Mouse (Mus musculus): ENCODE data around the gene Acbd6.

Acbd6 gene

DNA sequence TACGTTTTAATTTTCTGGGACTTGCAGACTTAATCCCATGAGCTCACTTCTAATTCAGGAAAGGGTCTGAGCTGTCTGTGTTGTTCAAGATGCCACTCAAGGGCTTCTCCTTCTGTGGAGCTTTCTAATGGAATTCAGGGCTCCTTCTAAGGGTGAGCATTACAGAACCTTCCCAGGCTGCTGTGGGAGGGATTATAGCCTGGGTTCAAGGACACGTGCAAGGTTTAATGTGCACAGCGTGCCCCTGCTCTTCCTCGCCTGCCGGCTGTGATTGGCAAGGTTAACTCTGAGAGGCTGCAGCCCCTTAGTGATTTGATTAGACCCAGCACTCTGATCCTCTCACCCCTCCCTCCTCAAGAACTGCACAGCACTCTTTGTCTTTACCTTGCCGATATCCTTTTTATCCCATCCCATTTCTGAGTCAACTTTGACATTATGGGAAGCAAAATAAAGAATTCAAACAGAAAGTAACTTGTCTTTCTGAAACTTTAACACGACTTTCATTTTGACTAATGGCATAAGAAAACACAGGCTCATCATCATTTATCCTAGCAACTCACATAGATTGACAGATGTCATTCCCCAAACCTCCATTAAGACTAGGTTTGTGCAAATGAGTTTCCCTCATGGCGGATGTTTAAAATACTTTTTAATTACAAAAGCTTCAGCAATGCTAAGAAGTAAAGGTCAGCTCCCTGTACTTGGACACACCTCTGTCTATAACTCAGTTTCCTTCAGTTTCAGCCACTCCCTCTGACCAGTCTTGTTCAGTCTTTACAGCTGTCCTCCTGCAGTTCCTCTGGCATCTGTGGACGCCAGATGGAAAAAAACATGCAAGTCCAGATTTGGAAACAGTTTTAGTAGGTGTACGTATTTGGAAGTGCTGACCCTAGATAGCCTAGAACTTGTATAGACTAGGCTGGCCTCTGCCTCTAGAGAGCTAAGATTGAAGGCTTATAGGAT is 88.7 kb downstream of the Acbd6 start:
- DNase-seq (ENCODE audit: low spot score in 2 of 2), result no peak

DNA sequence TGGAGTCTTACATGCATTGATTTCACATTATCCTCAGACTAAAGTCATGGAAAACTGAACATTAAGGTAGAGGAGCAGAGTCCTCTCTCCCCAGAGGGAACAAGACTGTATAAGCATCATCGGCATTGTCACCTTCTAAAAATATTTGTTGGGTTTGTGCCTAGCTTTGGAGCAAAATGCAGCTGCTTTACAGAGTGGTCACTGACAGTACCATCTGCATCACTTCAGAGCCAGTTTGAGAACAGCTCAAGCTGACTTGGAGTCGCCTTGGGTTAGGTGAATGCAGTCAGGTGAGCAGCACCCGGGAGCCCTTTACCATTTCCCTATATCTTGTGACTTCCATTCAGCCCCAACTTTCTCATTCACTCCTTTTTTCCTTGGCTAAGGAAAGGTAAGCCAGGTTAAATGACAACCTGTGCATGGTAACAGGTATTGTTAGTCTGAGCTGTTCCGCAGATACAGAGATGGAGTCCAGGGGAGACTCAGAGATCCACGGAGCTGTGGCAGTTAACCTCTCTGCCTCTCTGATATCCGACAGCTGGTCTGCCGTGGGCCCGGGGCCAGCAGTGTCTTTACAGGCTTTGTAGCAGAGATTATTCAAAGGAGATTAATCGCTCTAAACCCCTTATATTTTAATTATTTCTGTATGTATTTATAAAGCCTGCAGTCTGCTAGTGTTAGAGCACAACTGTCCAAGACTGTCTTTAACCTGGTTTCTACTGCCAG is 92.4 kb downstream of the Acbd6 start:
- DNase-seq (ENCODE audit: low spot score in 2 of 2), result no peak

DNA sequence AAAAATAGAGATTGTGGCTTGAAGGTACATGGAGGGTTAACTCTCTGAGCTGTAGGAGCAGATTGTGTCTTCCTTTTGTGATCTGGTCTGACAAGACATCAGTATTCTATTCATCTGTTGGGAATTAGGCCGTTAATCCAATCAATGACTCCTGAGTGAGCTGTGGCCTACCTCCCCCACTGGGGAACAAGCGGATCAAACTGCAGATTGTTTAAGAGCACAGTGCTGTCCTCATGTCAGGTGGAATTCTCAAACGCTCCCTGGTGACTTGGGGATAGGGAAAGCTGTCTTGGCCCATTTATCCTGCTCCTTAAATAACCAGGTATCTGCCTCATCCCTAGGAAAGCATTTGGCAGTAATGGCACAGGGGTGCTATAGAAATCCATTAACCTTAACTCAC is 97.0 kb downstream of the Acbd6 start:
- DNase-seq (ENCODE audit: low spot score in 2 of 2), result no peak

DNA sequence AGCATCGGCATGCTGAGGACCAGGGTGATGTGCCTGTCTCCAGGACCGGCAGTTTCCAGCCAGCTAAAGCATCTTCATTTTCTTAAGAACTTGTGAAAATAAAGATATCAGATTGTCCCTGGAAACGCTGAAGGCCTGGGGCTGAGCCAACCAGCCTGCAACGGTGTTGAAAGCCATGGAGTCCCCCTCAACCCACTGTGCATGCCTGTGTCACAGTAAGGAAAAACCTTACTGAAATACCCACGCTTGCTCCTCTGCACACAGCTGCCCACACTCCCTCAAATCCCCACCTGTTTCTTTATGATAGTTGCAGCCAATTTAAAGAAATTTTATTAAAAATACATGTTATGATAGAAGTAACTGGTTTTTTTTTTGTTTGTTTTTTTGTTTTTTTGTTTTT is 98.4 kb downstream of the Acbd6 start:
- no peak for DNase-seq (ENCODE audit: low spot score in 2 of 2)

GRCm38 (mm10) chr1:155663994-155664393 is 106.1 kb downstream of the Acbd6 start:
- no peak for DNase-seq (ENCODE audit: low spot score in 2 of 2)

DNA sequence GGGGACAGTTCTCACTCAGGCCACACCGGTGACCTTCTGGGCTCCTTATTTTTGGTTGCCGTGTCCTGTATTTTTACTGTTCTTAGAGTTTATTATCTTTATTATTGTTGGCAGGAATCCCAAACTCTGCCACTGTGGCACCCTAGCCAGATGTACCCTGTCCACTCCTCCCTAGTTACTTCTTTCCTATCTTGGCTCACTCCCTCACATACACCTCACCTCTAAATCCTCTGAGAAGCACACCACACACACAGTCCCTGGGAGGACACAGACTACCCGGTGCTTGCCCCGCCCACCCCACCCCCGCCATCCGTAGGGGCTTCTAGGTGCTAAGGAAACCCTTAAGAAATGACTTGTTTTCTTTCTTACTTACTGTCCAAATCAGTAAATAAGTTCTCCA is 117.7 kb downstream of the Acbd6 start:
- no peak for DNase-seq (ENCODE audit: low spot score in 2 of 2)

- no peak for DNase-seq (ENCODE audit: low spot score in 2 of 2)
Observed at GRCm38 (mm10) chr1:155681116-155681799, 123.3 kb downstream of the Acbd6 start.

- no peak for DNase-seq (ENCODE audit: low spot score in 2 of 2)
Observed at GRCm38 (mm10) chr1:155686816-155687215, 128.9 kb downstream of the Acbd6 start.

- DNase-seq (ENCODE audit: low spot score in 2 of 2), result no peak
Observed at GRCm38 (mm10) chr1:155689141-155689540, 131.2 kb downstream of the Acbd6 start.

DNA sequence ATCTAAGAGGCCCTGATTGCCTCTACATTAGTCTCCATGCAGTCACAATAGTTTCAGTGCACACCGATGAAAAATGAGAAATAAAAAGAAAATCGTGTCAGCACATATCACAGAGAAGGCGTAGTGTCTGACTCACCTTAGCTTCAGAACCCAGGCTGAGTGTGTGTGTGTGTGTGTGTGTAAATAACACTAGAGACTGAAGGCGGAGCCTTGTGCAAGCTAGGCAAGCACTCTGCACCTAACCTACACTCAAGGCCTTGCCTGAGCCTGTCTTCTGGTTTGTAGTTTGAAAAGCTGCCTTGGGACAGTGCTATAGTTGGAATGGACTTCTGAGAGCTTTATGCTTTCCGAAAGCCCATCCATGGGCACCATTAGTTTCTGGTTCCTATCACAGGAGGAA is 131.6 kb downstream of the Acbd6 start:
- no peak for DNase-seq (ENCODE audit: low spot score in 2 of 2)

DNA sequence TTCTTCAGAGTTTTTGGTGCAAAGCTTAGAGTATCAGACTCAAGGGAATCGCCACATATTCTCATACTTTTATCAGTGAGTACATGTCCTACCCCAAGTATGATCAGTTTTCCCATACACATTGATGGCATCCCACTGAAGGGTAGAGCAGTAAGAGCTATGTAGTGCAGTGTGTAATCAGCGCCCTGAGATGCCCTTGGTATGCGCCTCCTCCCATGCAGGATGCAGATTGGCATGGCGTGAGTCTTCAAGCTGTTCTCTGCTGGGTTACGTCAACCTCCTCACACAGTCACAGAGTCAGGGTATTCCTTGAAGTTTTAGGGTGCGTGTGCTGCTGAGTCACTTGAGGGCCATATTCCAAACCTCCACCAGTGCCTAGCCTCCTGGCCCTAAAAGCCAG is 134.3 kb downstream of the Acbd6 start:
- no peak for DNase-seq (ENCODE audit: low spot score in 2 of 2)

- no peak for DNase-seq (ENCODE audit: low spot score in 2 of 2)
Observed at GRCm38 (mm10) chr1:155693026-155693425, 135.1 kb downstream of the Acbd6 start.

GRCm38 (mm10) chr1:155693443-155693842 is 135.5 kb downstream of the Acbd6 start:
- DNase-seq (ENCODE audit: low spot score in 2 of 2), result no peak

DNA sequence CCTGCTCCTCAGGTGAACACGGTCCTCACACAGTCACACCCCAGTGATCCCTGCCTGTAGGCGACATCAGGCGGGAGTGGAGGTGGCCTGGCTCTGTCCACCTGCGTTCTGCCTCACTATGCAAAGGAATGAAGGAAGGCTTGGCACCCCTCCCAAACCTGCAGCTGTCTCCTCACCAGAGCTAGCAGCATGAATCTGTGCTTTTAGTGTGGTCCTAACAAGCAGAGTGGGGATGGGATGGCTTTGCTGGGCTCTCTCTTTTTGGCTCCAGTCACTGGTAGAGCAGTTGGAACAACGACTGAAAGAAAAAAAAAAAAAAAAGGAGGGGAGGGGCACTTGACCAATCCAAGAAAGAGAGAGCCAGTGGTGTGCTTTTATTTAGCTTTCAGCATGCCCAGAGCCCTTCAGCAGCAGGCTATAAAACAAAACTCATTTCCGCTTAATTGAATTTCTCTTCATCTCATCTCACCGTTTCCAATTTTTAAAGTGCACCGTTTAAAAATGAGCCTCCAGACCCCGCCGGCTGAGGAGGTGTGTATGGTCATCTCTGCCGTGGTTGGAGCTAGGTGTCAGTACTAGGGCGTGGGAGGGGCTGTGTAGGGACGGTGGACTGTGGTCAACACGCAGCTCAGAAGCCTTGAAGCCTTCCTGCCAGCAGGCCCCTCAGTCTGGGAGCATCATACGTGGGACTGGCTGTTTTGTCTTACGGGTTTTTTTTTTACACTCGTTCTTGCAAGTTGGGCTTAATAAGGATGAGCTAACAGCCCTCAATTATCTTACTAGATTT is 140.6 kb downstream of the Acbd6 start:
- DNase-seq (ENCODE audit: low spot score in 2 of 2), result no peak

DNA sequence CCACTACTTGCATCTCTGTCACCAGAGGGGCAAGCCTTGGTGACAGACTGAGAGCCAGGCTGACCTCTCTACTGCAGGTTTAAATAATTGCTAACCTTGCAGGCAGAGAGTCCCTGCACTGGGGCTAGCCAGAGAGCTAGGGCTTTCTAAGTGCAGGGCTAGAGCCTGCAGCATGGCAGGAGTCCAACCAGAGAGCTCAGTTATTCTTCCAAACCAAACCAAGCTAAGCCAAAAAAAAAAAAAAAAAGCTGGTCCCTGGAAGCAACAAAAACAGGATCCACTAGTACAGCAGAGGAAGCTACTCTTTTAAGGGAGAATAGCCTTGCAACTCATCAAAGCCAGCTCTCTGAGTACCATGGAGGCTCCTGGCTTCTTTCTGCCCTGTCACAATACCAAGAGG is 143.0 kb downstream of the Acbd6 start:
- no peak for DNase-seq (ENCODE audit: low spot score in 2 of 2)

DNA sequence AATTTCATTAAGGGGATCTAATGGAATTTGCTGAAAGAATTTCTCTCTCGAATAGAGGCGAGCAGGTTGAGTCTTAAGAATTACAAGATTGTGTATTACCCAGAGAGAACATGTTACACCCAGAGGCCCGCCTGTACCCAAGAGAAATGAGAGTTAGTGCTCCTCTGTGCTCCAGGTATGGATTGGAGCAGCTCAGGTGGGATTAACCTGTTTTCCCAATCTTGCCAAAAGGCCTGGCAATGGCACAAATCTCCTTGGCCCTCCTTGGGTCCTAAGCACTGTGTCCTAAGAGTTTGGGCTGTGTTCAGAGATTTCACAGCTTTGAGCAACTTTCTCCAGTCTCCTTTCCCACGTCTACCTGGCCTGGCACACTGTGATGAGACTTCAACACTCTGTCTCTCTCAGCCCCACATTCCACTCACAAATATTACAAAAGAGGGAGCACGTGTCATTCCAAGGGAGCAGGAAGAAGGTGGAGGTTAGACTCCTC is 145.3 kb downstream of the Acbd6 start:
- no peak for DNase-seq (ENCODE audit: low spot score in 2 of 2)

DNA sequence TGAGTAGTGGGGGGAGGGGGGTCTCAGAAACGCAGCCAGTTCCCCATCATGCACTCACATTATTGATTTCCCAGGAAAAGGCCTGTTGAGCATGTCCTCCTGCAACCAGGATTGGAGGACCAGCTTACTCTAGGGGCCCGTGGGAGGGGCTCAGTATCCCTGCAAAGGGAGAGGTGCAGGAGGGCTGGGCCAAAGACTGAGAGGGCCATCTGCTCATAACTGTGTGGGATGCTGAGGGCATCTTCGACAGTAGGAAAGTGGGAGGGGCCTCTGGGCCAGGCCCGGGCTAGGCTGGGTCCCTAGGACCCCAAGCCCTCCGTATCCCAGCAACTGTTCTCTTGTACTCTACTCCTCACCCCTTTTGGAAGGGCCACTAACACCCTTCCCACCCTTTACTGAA is 146.3 kb downstream of the Acbd6 start:
- no peak for DNase-seq (ENCODE audit: low spot score in 2 of 2)

DNA sequence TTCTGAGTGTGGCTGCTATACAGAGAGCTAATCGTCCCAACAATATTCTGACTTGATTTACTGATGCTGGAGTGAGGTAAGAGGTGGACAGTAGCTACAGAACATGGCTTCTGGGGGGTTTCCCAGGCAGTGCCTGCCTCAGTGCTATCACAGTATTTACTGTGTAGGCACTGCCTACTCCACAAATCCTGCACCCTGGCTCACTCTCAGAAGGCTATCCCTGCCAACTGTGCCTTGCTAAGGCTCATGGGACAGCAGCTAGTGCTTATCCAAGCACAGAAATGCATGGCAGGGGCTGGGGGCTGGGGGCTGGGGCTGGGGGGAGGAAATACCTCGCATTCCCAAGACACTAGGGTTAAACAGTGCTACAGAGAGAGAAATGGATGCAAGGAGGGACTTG is 155.4 kb downstream of the Acbd6 start:
- DNase-seq (ENCODE audit: low spot score in 2 of 2), result no peak

DNA sequence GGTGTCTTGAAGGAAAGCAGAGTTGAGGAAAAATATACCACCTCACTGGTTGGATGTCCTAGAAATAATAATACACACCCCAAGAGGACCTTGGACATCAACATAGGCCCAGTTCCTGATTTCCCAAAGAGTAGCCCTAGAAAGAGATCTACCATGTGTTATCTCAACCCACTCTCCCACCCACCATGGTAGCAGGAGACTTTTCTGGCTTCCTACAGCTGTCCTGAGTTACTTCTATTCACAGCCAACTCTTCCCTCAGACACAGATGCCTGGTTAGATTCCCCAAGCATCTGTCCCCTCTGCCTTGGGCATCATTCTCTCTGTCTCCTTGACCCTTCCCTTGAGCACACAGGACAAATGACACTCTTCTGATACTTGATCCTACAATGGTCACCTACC is 157.4 kb downstream of the Acbd6 start:
- no peak for DNase-seq (ENCODE audit: low spot score in 2 of 2)

DNA sequence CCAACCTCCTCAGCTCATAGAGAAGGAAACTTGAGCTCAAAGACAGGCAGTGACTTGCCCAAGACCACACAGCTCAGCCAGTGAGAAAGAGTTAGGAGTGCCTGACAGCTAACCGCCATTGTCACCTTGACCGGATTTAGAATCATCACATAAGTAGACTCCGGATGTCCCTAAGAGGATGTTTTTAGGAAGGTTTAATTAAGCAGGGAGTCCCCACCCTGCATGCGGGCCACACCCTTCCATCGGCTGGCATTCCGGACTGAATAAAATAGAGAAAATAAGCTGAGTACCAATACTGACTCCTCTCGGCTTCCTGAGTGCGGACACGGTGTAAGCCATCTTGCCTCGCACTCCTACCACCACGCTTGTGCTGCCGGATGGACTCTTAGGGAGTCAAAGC is 159.4 kb downstream of the Acbd6 start:
- no peak for DNase-seq (ENCODE audit: low spot score in 2 of 2)

GRCm38 (mm10) chr1:155718851-155719250 is 160.9 kb downstream of the Acbd6 start:
- DNase-seq (ENCODE audit: low spot score in 2 of 2), result no peak

- DNase-seq (ENCODE audit: low spot score in 2 of 2), result no peak
Observed at GRCm38 (mm10) chr1:155720006-155720405, 162.1 kb downstream of the Acbd6 start.
